Mouse (Mus musculus): ENCODE results near the gene Fer.

Gene Fer

GRCm38 (mm10) chr17:63974253-63974652 is 111.4 kb downstream of the Fer start:
- in situ Hi-C loops (cut with MboI, MseI): no loop called here

GRCm38 (mm10) chr17:63978794-63979571 is 116.1 kb downstream of the Fer start:
- in situ Hi-C loops (cut with MboI, MseI): no loop called here

GRCm38 (mm10) chr17:63980167-63980566 is 117.3 kb downstream of the Fer start:
- in situ Hi-C loops (cut with MboI, MseI): no loop called here

- in situ Hi-C loops (cut with MboI, MseI): no loop called here
Measured at GRCm38 (mm10) chr17:63988710-63989109, 125.8 kb downstream of the Fer start.

- in situ Hi-C loops (cut with MboI, MseI): loop anchor here in 1 of 2 experiments (10.0 kb wide), 1 partner anchor 1086 kb away; no protein-coding TSS in a partner anchor
Measured at GRCm38 (mm10) chr17:63991160-63991559, 128.3 kb downstream of the Fer start.

- in situ Hi-C loops (cut with MboI, MseI): loop anchor here in 1 of 2 experiments (10.0 kb wide), 1 partner anchor 1091 kb away; no protein-coding TSS in a partner anchor
Measured at GRCm38 (mm10) chr17:63995921-63996320, 133.1 kb downstream of the Fer start.

- in situ Hi-C loops (cut with MboI, MseI): loop anchor here in 1 of 2 experiments (10.0 kb wide), 1 partner anchor 1093 kb away; no protein-coding TSS in a partner anchor
Measured at GRCm38 (mm10) chr17:63997643-63998042, 134.8 kb downstream of the Fer start.

GRCm38 (mm10) chr17:64003444-64003843 is 140.6 kb downstream of the Fer start:
- in situ Hi-C loops (cut with MboI, MseI): loop anchor here in 1 of 2 experiments (10.0 kb wide), 1 partner anchor 1521 kb away; no protein-coding TSS in a partner anchor

GRCm38 (mm10) chr17:64005575-64006249 is 142.8 kb downstream of the Fer start:
- in situ Hi-C loops (cut with MboI, MseI): loop anchor here in 1 of 2 experiments (10.0 kb wide), 1 partner anchor 1519 kb away; no protein-coding TSS in a partner anchor

GRCm38 (mm10) chr17:64016606-64017005 is 153.7 kb downstream of the Fer start:
- in situ Hi-C loops (cut with MboI, MseI): no loop called here

- in situ Hi-C loops (cut with MboI, MseI): no loop called here
Measured at GRCm38 (mm10) chr17:64018240-64018639, 155.4 kb downstream of the Fer start.

GRCm38 (mm10) chr17:64018870-64019269 is 156.0 kb downstream of the Fer start:
- in situ Hi-C loops (cut with MboI, MseI): no loop called here

GRCm38 (mm10) chr17:64019646-64020045 is 156.8 kb downstream of the Fer start:
- in situ Hi-C loops (cut with MboI, MseI): no loop called here

GRCm38 (mm10) chr17:64026485-64026884 is 163.6 kb downstream of the Fer start:
- in situ Hi-C loops (cut with MboI, MseI): no loop called here

GRCm38 (mm10) chr17:64041771-64042170 is 178.9 kb downstream of the Fer start:
- in situ Hi-C loops (cut with MboI, MseI): no loop called here

GRCm38 (mm10) chr17:64045326-64045725 is 182.5 kb downstream of the Fer start:
- in situ Hi-C loops (cut with MboI, MseI): no loop called here

GRCm38 (mm10) chr17:64046557-64046956 is 183.7 kb downstream of the Fer start:
- in situ Hi-C loops (cut with MboI, MseI): no loop called here

GRCm38 (mm10) chr17:64050911-64051310 is 188.0 kb downstream of the Fer start:
- in situ Hi-C loops (cut with MboI, MseI): loop anchor here in 1 of 2 experiments (5.0 kb wide), 1 partner anchor 96 kb away; no protein-coding TSS in a partner anchor

- in situ Hi-C loops (cut with MboI, MseI): loop anchor here in 1 of 2 experiments (5.0 kb wide), 1 partner anchor 94 kb away; no protein-coding TSS in a partner anchor
Measured at GRCm38 (mm10) chr17:64053636-64054035, 190.8 kb downstream of the Fer start.

GRCm38 (mm10) chr17:64060529-64060928 is 197.7 kb downstream of the Fer start:
- in situ Hi-C loops (cut with MboI, MseI): no loop called here

- in situ Hi-C loops (cut with MboI, MseI): no loop called here
Measured at GRCm38 (mm10) chr17:64065243-64065642, 202.4 kb downstream of the Fer start.

- in situ Hi-C loops (cut with MboI, MseI): no loop called here
Measured at GRCm38 (mm10) chr17:64077392-64077791, 214.5 kb downstream of the Fer start.

Data from T-helper 17 cell (primary cell).